Mouse (Mus musculus): ENCODE measurements around the gene Vash1. TPM values are rescaled to one million over a fixed set of nuclear protein-coding genes. Genes with fewer than 3 reads are reported as not detected.

Vash1 gene
- polyA plus RNA-seq, 1 experiment: 15.2 TPM

- Histone ChIP-seq H3K4me3 (replicated peaks; ENCODE audit: extremely low read depth, low read depth, low read length) (no peak overlapping the region), H3K4me1 (ENCODE audit: control insufficient read depth, insufficient read depth, low read length) (no peaks in the 10 kb centered on the region)
- DNase-seq: no peak
- 98% methylated on average over 3 of the region's 3 CpGs for WGBS
- TF ChIP-seq POLR2A (IDR thresholded peaks at IDR 0.05; ENCODE audit: borderline replicate concordance, extremely low read depth, low read depth, low read length): no peak
- no peak for TF ChIP-seq CTCF (IDR thresholded peaks at IDR 0.05; ENCODE audit: insufficient read depth, low read length)
Measured at GRCm38 (mm10) chr12:86702690-86703089, 24.2 kb downstream of the Vash1 start.

GRCm38 (mm10) chr12:86705843-86706242 is 27.3 kb downstream of the Vash1 start:
- H3K4me1 ChIP-seq (ENCODE audit: control insufficient read depth, insufficient read depth, low read length): no peaks in the 10 kb centered on the region
- TF ChIP-seq CTCF (IDR thresholded peaks at IDR 0.05; ENCODE audit: insufficient read depth, low read length) (no peak), POLR2A (IDR thresholded peaks at IDR 0.05; ENCODE audit: borderline replicate concordance, extremely low read depth, low read depth, low read length) (no peak)
- H3K4me3 ChIP-seq (replicated peaks; ENCODE audit: extremely low read depth, low read depth, low read length): no peak overlapping the region
- no peak for DNase-seq
- 86% methylated on average over 5 of the region's 5 CpGs for WGBS

GRCm38 (mm10) chr12:86714026-86714425 is 35.5 kb downstream of the Vash1 start:
- no peak overlapping the region for H3K4me3 ChIP-seq (replicated peaks; ENCODE audit: extremely low read depth, low read depth, low read length)
- 58% methylated on average over 5 of the region's 5 CpGs for WGBS
- TF ChIP-seq CTCF (IDR thresholded peaks at IDR 0.05; ENCODE audit: insufficient read depth, low read length): no peak
- TF ChIP-seq POLR2A (IDR thresholded peaks at IDR 0.05; ENCODE audit: borderline replicate concordance, extremely low read depth, low read depth, low read length): no peak
- no peaks in the 10 kb centered on the region for H3K4me1 ChIP-seq (ENCODE audit: control insufficient read depth, insufficient read depth, low read length)
- DNase-seq: no peak

- peak; percentile 59 for DNase-seq
- 64% methylated on average over 5 of the region's 5 CpGs for WGBS
- H3K4me1 ChIP-seq (ENCODE audit: control insufficient read depth, insufficient read depth, low read length): no peaks in the 10 kb centered on the region
- H3K4me3 ChIP-seq (replicated peaks; ENCODE audit: extremely low read depth, low read depth, low read length): no peak overlapping the region
- TF ChIP-seq CTCF (IDR thresholded peaks at IDR 0.05; ENCODE audit: insufficient read depth, low read length) (peak; percentile 76), POLR2A (IDR thresholded peaks at IDR 0.05; ENCODE audit: borderline replicate concordance, extremely low read depth, low read depth, low read length) (no peak)
Measured at GRCm38 (mm10) chr12:86715401-86715800, 36.9 kb downstream of the Vash1 start.

- DNase-seq: no peak
- 70% methylated on average over 11 of the region's 11 CpGs for WGBS
- no peak for TF ChIP-seq POLR2A (IDR thresholded peaks at IDR 0.05; ENCODE audit: borderline replicate concordance, extremely low read depth, low read depth, low read length)
- no peak overlapping the region for H3K4me3 ChIP-seq (replicated peaks; ENCODE audit: extremely low read depth, low read depth, low read length)
- H3K4me1 ChIP-seq (ENCODE audit: control insufficient read depth, insufficient read depth, low read length): no peaks in the 10 kb centered on the region
Measured at GRCm38 (mm10) chr12:86716962-86717361, 38.5 kb downstream of the Vash1 start.

- Histone ChIP-seq H3K4me3 (replicated peaks; ENCODE audit: extremely low read depth, low read depth, low read length) (no peak overlapping the region), H3K4me1 (ENCODE audit: control insufficient read depth, insufficient read depth, low read length) (no peaks in the 10 kb centered on the region)
- DNase-seq: no peak
- TF ChIP-seq CTCF (IDR thresholded peaks at IDR 0.05; ENCODE audit: insufficient read depth, low read length) (no peak), POLR2A (IDR thresholded peaks at IDR 0.05; ENCODE audit: borderline replicate concordance, extremely low read depth, low read depth, low read length) (no peak)
- whole genome bisulfite sequencing: 88% methylated on average over 18 of the region's 18 CpGs
Measured at GRCm38 (mm10) chr12:86719961-86720639, 41.6 kb downstream of the Vash1 start.

GRCm38 (mm10) chr12:86721453-86721852 is 43.0 kb downstream of the Vash1 start:
- 64% methylated on average over 5 of the region's 5 CpGs for WGBS
- Histone ChIP-seq H3K4me1 (ENCODE audit: control insufficient read depth, insufficient read depth, low read length) (no peaks in the 10 kb centered on the region), H3K4me3 (replicated peaks; ENCODE audit: extremely low read depth, low read depth, low read length) (no peak overlapping the region)
- DNase-seq: no peak
- TF ChIP-seq POLR2A (IDR thresholded peaks at IDR 0.05; ENCODE audit: borderline replicate concordance, extremely low read depth, low read depth, low read length) (no peak), CTCF (IDR thresholded peaks at IDR 0.05; ENCODE audit: insufficient read depth, low read length) (no peak)

- no peak for DNase-seq
- H3K4me1 ChIP-seq (ENCODE audit: control insufficient read depth, insufficient read depth, low read length): no peaks in the 10 kb centered on the region
- no peak overlapping the region for H3K4me3 ChIP-seq (replicated peaks; ENCODE audit: extremely low read depth, low read depth, low read length)
- 92% methylated on average over 2 of the region's 2 CpGs for WGBS
- TF ChIP-seq CTCF (IDR thresholded peaks at IDR 0.05; ENCODE audit: insufficient read depth, low read length) (no peak), POLR2A (IDR thresholded peaks at IDR 0.05; ENCODE audit: borderline replicate concordance, extremely low read depth, low read depth, low read length) (no peak)
Measured at GRCm38 (mm10) chr12:86724300-86724699, 45.8 kb downstream of the Vash1 start.

- TF ChIP-seq POLR2A (IDR thresholded peaks at IDR 0.05; ENCODE audit: borderline replicate concordance, extremely low read depth, low read depth, low read length): no peak
- TF ChIP-seq CTCF (IDR thresholded peaks at IDR 0.05; ENCODE audit: insufficient read depth, low read length): no peak
- WGBS: under 1% methylated on average over 19 of the region's 19 CpGs
- H3K4me1 ChIP-seq (ENCODE audit: control insufficient read depth, insufficient read depth, low read length): no peaks in the 10 kb centered on the region
- no peak for DNase-seq
- H3K4me3 ChIP-seq (replicated peaks; ENCODE audit: extremely low read depth, low read depth, low read length): peak overlapping the region; percentile 90
Measured at GRCm38 (mm10) chr12:86725706-86726105, 47.2 kb downstream of the Vash1 start.

GRCm38 (mm10) chr12:86726120-86726640 is 47.7 kb downstream of the Vash1 start, which contains the start of gene Angel1:
Angel1 (minus strand) TSS chr12:86726460.
- WGBS: 1% methylated on average over 44 of the region's 44 CpGs
- Histone ChIP-seq H3K4me1 (ENCODE audit: control insufficient read depth, insufficient read depth, low read length) (no peaks in the 10 kb centered on the region), H3K4me3 (replicated peaks; ENCODE audit: extremely low read depth, low read depth, low read length) (peak within 1 kb of the TSS; percentile 90)
- peak; percentile 96 for DNase-seq
- 0 out of 2 replicates have a peak, but pooled peaks have one; percentile 1 for TF ChIP-seq CTCF (IDR thresholded peaks at IDR 0.05; ENCODE audit: insufficient read depth, low read length)
- peak; percentile 45; the same call in 1 of the 2 replicates for TF ChIP-seq POLR2A (IDR thresholded peaks at IDR 0.05; ENCODE audit: borderline replicate concordance, extremely low read depth, low read depth, low read length)

All from lung, adult 2 months (tissue).